Mouse (Mus musculus) spleen, adult 2 months (tissue): ENCODE measurements at regions not wholly inside any gene's neighbourhood (a gene's known extent, or its start where the extent isn't known, plus 50 kb on each side); places are given as distances from the start of the nearest gene placed in this dataset.

ENCODE experiments used
- CTCF ChIP-seq: fragments of 200-500 bp; IDR thresholded peaks from 2 replicates; pipeline ENCODE4 v1.5.1; 2011; ENCODE audit warnings: mild to moderate bottlenecking, inconsistent platforms; ENCODE audit not compliant: insufficient read depth, insufficient read length, insufficient replicate concordance; ENCODE audit errors: extremely low read depth
- POLR2A ChIP-seq: fragments of 200-500 bp; IDR thresholded peaks from 2 replicates; pipeline ENCODE4 v1.6.1; 2011; ENCODE audit warnings: low read depth, low read length, inconsistent platforms

- TF ChIP-seq CTCF (peak; percentile 92), POLR2A (no peak)
Observed at GRCm38 (mm10) chr3:146345308-146345780, 59.1 kb upstream of the Ssx2ip start.
